Mouse (Mus musculus) layer of hippocampus, postnatal 25 days (tissue): ENCODE results near the gene Sec24b. TPM values are rescaled to one million over a fixed set of nuclear protein-coding genes. Genes with fewer than 3 reads are reported as not detected.

Experiments
- DNase-seq, 2 experiments: peaks; one replicate each; pipeline ENCODE4 v3.0.0; 2022; ENCODE audit warnings: mixed read lengths in 2 of 2, low spot score in 1 of 2; ENCODE audit errors: extremely low spot score in 1 of 2
- total RNA-seq, 2 experiments: library from RNA; stranded (reverse); gene quantifications; 2 replicates each; pipeline ENCODE4 v1.2.3; 2021

Gene Sec24b
- 10 to 100 TPM; 51.6 to 55.9 TPM for total RNA-seq

DNA sequence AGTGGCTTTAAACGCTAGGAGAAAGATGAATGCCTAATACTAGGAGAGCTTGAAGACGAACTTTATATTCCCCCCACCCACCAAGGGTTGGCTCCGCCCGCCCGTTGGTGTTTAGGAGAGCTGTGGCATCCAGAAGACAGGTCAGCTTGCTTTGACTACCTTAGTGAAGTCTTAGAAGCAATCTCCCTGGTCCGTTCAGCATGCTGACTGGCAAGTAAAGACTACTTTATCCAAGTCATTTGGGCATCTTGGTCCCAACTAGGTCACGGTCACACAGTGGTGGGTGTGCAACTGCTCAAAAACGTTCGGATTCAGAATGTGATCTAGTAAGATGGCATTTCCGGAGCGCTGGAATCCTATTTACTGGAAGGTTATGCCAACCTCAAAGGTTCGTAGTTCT, at the start of gene Sec24b:
TSS of gene Sec24b (minus strand) at position 273 of the 400 bp plus-strand sequence.
- peak in 1 of 2 experiments; percentile 21 for DNase-seq

GRCm38 (mm10) chr3:130104471-130104870, 43.1 kb upstream of the Sec24b start:
- DNase-seq: no peak

- peak in 1 of 2 experiments; percentile 33 for DNase-seq
Measured at GRCm38 (mm10) chr3:130103486-130103885, 42.1 kb upstream of the Sec24b start.

GRCm38 (mm10) chr3:130095160-130095781, 33.9 kb upstream of the Sec24b start:
- DNase-seq: peak in 1 of 2 experiments; percentile 56

- DNase-seq: no peak
Measured at GRCm38 (mm10) chr3:130094125-130094704, 32.9 kb upstream of the Sec24b start.

DNA sequence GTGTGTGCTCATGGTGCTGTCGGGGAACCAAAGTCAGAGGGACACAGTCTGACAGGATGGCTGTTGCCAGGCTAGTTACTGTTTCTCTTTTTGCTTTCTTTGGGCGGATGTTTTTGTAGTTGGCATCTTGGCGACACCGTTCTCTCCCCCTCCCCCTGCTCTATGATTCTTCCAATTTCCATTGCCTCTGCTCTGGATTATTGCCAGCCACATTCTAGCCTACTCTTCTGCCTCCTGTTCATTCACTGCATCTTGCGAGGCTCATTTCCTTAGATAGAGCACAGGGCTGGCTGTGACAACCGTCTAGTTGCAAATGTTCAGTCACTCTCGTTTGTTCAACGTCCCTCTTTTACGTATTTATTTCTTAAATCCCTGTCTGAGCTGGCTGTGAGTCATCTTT, 29.1 kb upstream of the Sec24b start:
- DNase-seq: no peak

- DNase-seq: no peak
Measured at GRCm38 (mm10) chr3:130088654-130089053, 27.3 kb upstream of the Sec24b start.

- no peak for DNase-seq
Measured at GRCm38 (mm10) chr3:130087466-130087865, 26.1 kb upstream of the Sec24b start.

- DNase-seq: no peak
Measured at GRCm38 (mm10) chr3:130086372-130087080, 25.2 kb upstream of the Sec24b start.

GRCm38 (mm10) chr3:130083312-130083711, 22.0 kb upstream of the Sec24b start:
- no peak for DNase-seq

DNA sequence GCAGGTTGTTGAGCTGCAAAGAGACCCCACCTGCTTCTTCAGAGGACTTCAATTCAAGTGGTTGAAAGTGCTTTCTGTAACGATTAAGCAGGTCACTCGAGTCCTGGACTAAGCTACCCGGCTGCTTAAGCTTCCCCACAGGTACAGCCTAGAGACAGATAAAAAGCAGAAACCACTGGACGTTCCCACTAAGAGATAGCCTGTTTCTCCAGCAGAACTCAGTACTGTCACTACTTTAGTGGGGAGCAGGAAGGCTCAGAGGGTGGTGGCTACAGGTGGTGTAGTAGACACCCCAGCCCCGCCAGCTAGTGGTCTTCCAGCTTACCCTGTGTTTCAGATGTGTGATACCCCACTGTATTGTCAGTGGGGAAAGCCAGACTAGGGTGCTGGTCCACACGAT, 19.3 kb upstream of the Sec24b start:
- DNase-seq: no peak

DNA sequence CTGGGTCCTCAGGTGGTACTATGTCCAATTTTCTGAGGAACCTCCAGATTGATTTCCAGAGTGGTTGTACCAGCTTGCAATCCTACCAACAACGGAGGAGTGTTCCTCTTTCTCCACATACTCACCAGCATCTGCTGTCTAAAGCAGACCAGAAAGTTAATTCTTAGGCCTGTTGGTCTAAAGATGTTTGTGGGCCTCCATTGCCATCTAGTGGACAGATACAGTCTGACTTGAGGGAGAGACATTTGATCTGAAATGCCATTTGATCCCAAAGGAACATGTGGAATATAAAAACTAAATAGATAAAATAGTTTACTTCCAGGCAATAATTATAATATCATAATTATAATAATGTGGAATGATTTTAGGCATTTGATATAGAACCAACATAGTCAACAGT, 18.4 kb upstream of the Sec24b start:
- peak in 1 of 2 experiments; percentile 64 for DNase-seq

DNA sequence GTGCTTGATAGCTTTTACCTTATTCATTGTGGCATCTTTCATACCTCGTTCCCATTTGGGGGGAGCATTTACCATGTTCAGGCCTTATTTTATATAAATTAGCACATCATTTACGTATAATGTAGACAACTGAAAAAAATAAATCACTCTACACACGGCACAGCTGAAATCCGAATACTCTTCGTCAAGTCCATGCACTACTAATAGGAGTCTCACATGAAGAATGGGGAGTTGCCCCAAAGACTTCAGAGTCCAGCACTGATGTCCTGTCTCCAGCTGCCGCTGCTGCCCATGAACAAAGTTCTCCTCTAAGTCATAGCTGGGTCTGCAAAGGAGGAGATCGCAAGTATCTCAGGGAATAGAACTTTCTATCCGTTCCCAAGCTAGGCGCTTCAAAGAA, 15.9 kb upstream of the Sec24b start:
- no peak for DNase-seq

DNA sequence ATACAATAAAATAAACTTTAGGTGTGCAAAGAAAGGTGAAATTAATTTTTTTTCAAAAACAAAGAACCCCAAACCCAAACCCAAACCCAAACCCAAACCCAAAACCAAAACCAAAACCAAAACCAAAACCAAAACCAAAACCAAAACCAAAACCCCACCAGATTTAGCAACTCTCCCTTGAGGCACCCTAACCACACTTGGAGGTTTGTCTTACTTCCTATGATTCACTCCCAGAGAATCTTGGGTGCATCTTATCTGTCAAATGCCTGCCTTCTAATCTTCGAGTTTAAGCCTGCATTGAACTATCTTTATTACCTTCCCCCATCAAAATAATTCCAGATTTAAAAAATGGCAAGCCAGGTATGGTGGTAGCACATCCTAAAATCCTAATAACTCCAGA, 14.4 kb upstream of the Sec24b start:
- DNase-seq: no peak

DNA sequence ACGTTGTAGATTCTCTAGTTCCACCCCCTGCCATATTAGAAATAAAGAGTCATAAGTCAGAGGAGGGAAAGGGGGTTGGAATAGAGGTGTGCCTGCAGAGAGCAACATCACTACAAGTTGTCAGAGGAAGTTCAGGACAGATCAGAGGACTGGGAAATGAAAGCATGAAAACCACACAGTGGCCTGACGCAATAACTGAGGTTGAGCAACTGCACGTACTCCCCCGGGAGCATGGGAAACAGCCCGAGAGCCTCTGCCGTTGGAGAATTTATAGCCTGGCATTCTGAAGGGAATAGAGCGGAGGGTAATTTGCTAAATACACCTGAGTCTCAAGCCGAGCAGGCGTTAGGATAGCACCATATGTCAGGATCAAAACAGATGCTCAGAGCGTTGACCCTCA, 11.7 kb upstream of the Sec24b start:
- DNase-seq: no peak

DNA sequence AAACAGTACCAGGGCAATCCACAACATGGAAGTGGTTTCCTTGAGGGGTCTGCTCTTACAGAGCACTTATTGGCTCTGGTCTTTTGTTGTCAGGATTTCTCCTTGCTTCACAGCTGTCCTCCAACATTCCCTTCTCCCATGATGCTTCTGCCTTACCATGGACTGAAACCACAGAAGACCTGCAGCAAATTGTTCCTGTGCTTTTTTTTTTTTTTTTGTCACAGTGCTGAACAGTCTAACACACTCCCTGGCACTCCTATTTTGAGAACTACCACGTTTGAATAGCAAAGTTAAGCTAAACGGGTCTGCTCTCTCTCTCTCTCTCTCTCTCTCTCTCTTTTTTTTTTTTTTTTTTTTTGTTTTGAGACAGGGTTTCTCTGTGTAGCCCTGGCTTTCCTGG, 10.6 kb upstream of the Sec24b start:
- no peak for DNase-seq

GRCm38 (mm10) chr3:130060396-130061029, 840 bp downstream of the Sec24b start:
- peak; percentile 78 to 79 for DNase-seq

GRCm38 (mm10) chr3:130059805-130060395, 1.5 kb downstream of the Sec24b start:
- DNase-seq: no peak

- DNase-seq: no peak
Measured at GRCm38 (mm10) chr3:130058488-130058887, 2.9 kb downstream of the Sec24b start.

DNA sequence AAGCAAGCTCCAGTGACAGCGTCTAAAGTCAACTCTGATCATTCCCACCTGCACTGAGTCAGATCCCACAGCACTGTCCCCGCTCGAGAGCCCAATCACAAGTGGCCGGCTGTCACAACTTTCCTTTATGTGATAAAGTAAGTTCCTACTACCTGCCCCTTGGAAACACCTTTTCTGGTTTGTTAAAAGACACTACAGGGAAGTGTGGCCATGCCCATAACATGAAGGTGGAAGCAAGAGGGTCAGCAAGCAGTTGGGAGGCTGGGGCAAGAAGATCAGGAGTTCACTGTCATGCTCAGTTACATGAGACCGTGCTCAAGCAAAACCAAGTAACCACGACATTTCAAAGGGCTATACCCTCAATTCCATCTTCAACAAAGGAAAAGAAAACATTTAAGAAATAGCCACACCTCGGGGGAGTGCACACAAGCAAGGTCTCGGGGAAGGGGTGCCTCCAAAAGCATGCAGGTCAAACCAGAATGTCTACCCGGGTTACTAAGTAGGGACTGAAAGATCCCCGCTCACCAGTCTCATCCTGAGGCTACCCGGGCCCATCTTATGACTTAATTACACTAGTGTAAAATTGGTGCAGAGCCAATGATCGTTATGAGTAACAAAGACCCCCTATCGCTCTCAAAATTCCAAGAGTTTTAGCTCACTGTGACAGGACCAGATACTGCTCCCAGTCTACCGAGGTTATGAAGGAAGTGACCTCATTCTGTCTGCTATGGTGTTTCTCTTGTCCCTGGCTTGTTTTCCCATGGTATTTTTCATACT, 3.6 kb downstream of the Sec24b start:
- DNase-seq: no peak
